Mouse (Mus musculus): ENCODE data around the gene Hyou1. TPM values are rescaled to one million over a fixed set of nuclear protein-coding genes. Genes with fewer than 3 reads are reported as not detected.
"Not testable (repeated sequence)": the region's sequence is repeated elsewhere in the genome, so short reads cannot be mapped to it uniquely, and the experiment has no call there.

Hyou1 gene
- 55.4 and 56.7 TPM in 2 replicates for polyA plus RNA-seq (2012; rRNA removed)

DNA sequence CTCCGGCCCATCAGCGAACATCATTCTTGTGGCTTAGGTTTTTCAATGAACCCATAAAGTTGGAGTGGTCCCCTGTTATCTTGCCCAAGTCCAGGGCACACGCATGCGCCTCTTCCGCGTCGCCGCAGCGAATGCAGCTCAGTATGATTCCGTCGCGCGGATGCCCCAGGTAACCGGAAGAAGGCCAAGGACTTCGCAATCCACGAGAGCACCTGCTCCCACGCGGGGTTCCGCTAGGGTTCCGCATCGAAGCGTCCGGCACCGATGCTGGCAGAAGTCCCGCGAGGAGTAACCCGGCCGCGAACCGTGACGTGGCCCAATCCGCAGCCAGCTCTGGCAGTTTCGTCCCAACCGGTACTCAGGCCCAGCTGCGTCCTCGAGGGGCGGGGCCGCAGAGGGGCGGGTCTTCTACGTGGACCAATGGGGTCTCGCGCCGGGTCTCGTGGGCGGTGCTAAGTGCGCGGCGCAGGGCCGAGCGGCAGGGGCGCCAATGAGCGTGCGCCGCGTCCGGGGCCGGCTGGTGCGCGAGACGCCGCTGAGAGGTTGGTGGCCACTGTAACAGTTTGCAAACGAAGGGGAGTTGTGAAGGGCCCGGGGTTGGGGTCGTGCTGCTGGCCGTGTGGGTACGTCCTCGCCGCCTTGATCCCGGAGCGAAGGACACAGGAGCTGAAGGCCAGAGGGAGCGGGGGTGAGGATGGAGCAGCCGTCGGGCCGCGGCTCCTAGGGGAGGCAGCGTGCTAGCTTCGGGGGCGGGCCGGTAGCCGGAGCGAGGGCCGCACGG, at the start of gene Hyou1:
Hyou1 (plus strand) TSS at position 437 of the 781 bp plus-strand sequence.
- TF ChIP-seq POLR2A (IDR thresholded peaks at IDR 0.05; ENCODE audit: extremely low read depth, insufficient read depth, low read length) (peak; percentile 59), CTCF (IDR thresholded peaks at IDR 0.05; ENCODE audit: extremely low read depth, insufficient read depth, low read length) (0 out of 2 replicates have a peak, but pooled peaks have one; percentile 3)
- Histone ChIP-seq H3K27ac (ENCODE audit: insufficient read depth, low read length) (peak within 1 kb of the TSS; percentile 61), H3K4me3 (ENCODE audit: insufficient read depth, low read length) (peak within 1 kb of the TSS; percentile 69), H3K4me1 (ENCODE audit: control insufficient read depth, insufficient read depth, low read length) (peaks cover 4% of the 10 kb centered on the region; the same call in 1 of the 2 replicates)

DNA sequence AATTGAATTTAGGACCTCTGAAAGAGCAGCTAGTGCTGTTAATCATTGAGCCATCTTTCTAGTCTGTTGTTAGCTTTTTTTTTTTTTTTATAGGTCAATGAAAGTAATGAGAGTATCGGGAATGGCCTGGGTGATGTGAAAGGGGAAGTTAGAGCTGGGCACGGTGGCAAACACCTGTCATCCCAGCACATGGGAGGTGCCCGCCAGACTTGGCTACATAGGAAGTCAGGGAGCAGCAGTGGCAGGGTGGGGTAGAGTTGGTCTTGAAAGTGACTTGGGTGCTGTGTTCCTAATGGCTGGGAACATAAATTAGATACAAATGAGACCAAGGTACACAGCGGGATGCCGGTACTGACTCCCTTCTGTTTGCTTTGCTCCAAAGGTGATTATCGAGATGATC, 48.6 kb upstream of the Hyou1 start:
- no peak for TF ChIP-seq POLR2A (IDR thresholded peaks at IDR 0.05; ENCODE audit: extremely low read depth, insufficient read depth, low read length)
- TF ChIP-seq CTCF (IDR thresholded peaks at IDR 0.05; ENCODE audit: extremely low read depth, insufficient read depth, low read length): no peak
- Histone ChIP-seq H3K27ac (ENCODE audit: insufficient read depth, low read length) (no peak overlapping the region), H3K4me3 (ENCODE audit: insufficient read depth, low read length) (no peak overlapping the region), H3K4me1 (ENCODE audit: control insufficient read depth, insufficient read depth, low read length) (peaks cover 6% of the 10 kb centered on the region)

DNA sequence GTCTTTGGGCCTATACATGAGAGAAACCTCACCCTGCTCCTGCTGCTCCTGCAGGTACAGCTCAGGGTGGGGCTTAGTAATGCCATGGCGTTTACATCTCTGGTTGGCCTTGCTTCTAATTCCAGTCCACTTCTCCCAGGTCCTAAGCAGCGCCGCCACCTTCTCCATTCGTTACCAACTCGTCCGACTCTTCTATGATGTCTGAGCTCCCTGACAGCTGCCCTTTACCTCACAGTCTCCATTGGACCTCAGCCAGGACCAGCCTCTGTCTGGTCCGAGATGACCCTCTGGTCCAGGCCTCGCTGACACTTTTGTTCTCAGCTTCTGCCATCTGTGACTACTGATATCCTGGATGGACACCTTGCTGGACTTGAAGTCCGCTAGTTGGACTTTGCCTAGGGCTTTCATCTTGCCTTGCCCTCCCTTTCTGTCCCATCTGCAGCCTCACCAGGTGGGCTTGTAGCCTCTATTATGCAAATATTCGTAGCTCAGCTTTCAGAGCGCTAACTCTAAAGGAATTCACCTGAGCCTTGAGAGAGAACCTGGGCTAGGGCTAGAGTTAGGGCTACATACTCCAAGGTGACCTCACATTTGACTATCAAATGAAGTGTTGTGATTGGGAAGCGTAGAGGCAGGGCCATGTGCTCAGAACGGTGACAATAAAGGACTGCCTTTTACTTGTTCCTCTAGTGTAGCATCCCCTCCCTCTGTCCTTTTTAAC, 46.2 kb upstream of the Hyou1 start:
- H3K27ac ChIP-seq (ENCODE audit: insufficient read depth, low read length): no peak overlapping the region
- no peak for TF ChIP-seq CTCF (IDR thresholded peaks at IDR 0.05; ENCODE audit: extremely low read depth, insufficient read depth, low read length)
- no peak for TF ChIP-seq POLR2A (IDR thresholded peaks at IDR 0.05; ENCODE audit: extremely low read depth, insufficient read depth, low read length)
- no peaks in the 10 kb centered on the region for H3K4me1 ChIP-seq (ENCODE audit: control insufficient read depth, insufficient read depth, low read length)

DNA sequence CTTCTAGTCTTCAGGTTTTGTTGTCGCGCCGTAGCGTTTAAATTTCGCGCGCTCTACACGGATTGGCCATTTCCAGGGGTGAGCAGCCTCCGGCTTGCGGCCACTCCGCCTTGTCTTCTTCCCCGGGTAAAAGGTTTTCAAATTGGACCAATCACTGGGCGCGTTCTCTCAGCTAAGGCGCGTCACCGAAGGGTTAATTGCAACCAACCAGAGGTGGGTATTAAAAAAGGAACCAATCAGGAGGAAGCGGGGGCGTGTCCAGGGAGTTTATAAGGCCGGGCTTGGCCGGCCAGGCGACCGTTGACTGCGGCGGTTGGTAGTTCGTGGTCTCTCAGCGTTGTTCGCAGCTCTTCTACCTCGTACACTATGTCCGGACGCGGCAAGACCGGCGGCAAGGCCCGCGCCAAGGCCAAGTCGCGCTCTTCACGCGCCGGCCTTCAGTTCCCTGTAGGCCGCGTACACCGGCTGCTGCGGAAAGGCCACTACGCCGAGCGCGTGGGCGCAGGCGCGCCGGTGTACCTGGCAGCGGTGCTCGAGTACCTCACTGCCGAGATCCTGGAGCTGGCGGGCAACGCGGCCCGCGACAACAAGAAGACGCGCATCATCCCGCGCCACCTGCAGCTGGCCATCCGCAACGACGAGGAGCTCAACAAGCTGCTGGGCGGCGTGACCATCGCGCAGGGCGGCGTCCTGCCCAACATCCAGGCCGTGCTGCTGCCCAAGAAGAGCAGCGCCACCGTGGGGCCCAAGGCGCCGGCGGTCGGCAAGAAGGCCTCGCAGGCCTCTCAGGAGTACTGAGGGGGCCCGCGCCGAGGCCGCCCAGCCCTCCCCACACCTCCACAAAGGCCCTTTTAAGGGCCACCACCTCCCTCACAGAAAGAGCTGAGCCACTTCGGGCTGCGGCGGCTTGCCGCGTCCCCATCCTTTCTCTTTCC, 44.6 kb upstream of the Hyou1 start, which contains the start of gene H2afx:
H2afx (plus strand) TSS at position 299 of the 935 bp plus-strand sequence.
- peak within 1 kb of the TSS; percentile 62 for H3K27ac ChIP-seq (ENCODE audit: insufficient read depth, low read length)
- H3K4me3 ChIP-seq (ENCODE audit: insufficient read depth, low read length): peak within 1 kb of the TSS; percentile 92
- peak; percentile 100 for TF ChIP-seq POLR2A (IDR thresholded peaks at IDR 0.05; ENCODE audit: extremely low read depth, insufficient read depth, low read length)
- no peak for TF ChIP-seq CTCF (IDR thresholded peaks at IDR 0.05; ENCODE audit: extremely low read depth, insufficient read depth, low read length)
- no peaks in the 10 kb centered on the region for H3K4me1 ChIP-seq (ENCODE audit: control insufficient read depth, insufficient read depth, low read length)

More for the DNA sequence above, 46.2 kb upstream of the Hyou1 start:
- H3K4me3 ChIP-seq (ENCODE audit: insufficient read depth, low read length): no peak overlapping the region

DNA sequence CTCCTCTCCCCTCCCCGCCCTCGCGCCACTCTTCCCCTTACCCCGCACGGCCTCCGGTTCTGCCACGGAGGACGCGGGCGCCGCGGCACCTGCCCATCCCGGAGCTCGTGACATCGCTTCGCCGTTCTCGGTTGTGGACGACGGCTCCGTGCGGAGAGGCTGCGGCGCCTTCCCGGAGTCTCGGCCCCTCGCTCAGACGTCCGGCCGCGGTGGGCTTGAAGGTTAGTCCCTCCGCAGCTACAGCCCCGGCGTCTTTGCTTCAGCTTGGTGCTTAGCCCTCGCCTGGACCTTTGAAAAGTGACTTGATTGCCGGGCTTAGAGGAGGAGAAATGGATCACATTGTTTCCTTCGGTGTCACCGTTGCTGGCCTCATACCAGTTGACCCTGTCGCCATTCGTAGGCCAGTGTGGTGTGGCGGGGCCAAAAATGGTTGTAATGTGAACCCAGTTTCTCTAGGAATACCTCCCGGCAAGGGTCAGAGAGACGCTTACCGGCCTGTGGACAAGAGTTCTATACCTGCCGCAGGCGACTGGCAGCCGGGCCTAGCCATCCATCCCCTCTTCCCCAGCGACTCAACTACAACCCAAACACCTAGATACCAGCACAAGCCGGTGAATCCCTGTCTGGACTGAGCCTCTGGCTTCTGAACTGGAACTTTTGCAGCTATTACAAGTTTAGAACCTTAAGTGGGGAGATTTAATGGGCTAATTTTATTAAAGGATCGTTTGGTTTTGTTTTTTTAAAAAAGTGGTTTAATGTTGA, 43.8 kb upstream of the Hyou1 start:
- TF ChIP-seq POLR2A (IDR thresholded peaks at IDR 0.05; ENCODE audit: extremely low read depth, insufficient read depth, low read length) (no peak), CTCF (IDR thresholded peaks at IDR 0.05; ENCODE audit: extremely low read depth, insufficient read depth, low read length) (no peak)
- Histone ChIP-seq H3K4me1 (ENCODE audit: control insufficient read depth, insufficient read depth, low read length) (no peaks in the 10 kb centered on the region), H3K4me3 (ENCODE audit: insufficient read depth, low read length) (peak overlapping the region; percentile 92), H3K27ac (ENCODE audit: insufficient read depth, low read length) (peak overlapping the region; percentile 62)

DNA sequence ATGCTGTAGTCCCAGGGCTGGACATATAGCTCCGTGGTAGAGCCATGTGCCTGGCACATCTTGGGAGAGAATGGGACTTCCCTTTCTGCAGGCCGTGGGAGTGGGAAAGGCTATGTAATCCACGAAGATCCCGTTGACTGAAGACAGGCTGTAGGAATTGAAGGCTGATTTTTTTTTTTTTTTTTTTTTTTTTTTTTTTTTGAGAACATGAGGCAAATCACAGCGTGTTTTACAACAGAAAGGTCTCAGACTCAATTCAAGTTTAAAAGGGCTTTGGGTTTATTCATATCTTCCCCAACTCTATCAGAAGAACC, 43.2 kb upstream of the Hyou1 start:
- H3K4me1 ChIP-seq (ENCODE audit: control insufficient read depth, insufficient read depth, low read length): no peaks in the 10 kb centered on the region
- H3K4me3 ChIP-seq (ENCODE audit: insufficient read depth, low read length): peak overlapping the region; percentile 92
- no peak overlapping the region for H3K27ac ChIP-seq (ENCODE audit: insufficient read depth, low read length)
- TF ChIP-seq POLR2A (IDR thresholded peaks at IDR 0.05; ENCODE audit: extremely low read depth, insufficient read depth, low read length) (no peak), CTCF (IDR thresholded peaks at IDR 0.05; ENCODE audit: extremely low read depth, insufficient read depth, low read length) (no peak)

DNA sequence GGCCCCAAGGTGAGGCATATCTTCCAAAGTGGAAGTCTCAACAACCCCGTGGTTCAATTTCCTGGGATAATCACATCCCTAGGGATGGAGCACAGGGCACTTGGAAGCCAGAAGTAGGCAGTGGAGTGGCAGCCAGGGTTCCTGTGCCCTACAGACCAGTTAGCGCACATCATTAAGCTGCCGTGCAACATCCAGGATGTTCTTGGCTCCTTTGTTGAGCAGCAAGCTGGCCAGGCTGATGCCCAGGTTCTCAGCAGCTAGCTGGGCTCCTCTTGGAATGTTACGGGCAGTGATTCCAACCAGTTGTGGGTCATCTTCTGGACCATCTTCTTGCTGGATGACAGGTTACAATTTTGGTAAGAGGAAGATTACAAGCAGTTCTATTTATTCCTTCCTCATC, 42.8 kb upstream of the Hyou1 start:
- H3K4me1 ChIP-seq (ENCODE audit: control insufficient read depth, insufficient read depth, low read length); H3K27ac ChIP-seq (ENCODE audit: insufficient read depth, low read length): not testable (repeated sequence)
- H3K4me3 ChIP-seq (ENCODE audit: insufficient read depth, low read length): peak overlapping the region; percentile 92; the same call in 1 of the 2 replicates

DNA sequence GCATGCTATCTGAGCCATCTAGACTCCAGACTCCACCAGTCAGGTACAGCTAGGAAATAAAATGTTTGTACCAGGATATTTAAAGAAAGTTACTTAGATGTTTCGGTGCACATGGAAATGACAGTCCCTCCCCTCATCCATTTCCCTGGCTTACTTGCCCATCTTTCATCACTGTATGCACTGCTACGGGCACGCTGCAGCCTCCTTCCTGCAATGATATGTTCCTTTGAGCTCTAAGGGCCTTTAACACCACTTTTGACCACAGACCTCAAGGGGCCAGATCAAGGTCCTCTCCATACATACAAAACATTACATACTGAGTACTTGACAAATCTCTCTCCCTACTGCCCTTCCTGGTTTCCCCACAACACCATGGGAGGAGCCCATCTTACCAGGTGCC, 42.3 kb upstream of the Hyou1 start:
- H3K4me1 ChIP-seq (ENCODE audit: control insufficient read depth, insufficient read depth, low read length): no peaks in the 10 kb centered on the region
- H3K4me3 ChIP-seq (ENCODE audit: insufficient read depth, low read length): no peak overlapping the region
- no peak overlapping the region for H3K27ac ChIP-seq (ENCODE audit: insufficient read depth, low read length)
- TF ChIP-seq CTCF (IDR thresholded peaks at IDR 0.05; ENCODE audit: extremely low read depth, insufficient read depth, low read length) (no peak), POLR2A (IDR thresholded peaks at IDR 0.05; ENCODE audit: extremely low read depth, insufficient read depth, low read length) (no peak)

Measured in cortical plate, adult 2 months (tissue).